Mouse (Mus musculus): ENCODE measurements around the gene Pithd1. TPM values are rescaled to one million over a fixed set of nuclear protein-coding genes. Genes with fewer than 3 reads are reported as not detected.
"Not testable (repeated sequence)": the region's sequence is repeated elsewhere in the genome, so short reads cannot be mapped to it uniquely, and the experiment has no call there.

The Pithd1 gene
- total RNA-seq, 1 experiment from 2014 or later, result 30.8 TPM

DNA sequence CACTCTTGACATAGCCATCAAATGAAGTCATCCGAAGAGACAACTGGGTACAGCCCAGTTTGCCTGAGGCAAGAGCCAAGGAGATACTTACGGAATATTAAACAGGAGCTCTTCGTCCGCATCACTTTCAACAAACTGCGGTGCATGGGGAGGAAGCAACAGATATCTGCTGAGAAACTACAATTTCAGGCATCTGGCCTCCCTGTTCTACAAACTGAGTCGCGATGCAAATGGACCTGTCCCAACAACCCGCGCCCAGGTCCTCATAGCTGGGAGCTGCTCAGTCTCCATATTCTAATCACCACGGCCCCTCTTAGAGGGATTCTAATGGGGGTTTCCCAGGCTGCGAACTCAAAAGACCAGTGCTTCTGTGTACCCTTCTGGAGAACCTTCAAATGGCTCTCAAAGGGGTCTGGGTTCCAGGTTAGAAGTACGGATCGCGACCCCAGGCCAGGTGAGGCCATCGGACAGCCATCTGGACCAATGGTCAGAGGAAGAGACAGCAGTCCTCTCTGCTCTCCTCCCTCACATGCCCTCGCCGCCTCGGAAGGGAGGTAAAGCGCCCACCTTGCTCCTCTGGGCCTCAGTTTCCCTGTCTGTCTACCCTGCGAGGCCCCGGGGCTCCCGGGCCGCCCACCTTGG, 642 bp downstream of the Pithd1 start:
- no peak for DNase-seq

DNA sequence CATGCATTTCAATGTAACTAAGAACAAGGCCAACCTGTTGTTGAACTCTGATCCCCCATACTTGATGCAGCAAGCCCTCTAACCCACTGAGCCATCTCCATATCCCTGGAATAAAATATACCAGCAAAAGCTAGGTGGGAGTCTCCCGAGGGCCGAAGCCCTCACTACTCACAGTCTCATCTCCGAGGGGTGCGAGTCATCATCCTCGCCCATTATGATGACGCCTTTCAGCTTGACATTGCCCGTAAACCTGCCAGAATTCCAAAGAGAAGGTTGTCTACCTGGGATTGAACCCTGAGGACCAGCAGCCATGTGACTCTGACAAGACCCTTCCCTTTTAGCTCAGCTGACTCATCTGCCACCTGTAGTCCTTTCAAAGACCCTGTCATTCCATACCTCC, 1.3 kb downstream of the Pithd1 start:
- DNase-seq, result no peak

DNA sequence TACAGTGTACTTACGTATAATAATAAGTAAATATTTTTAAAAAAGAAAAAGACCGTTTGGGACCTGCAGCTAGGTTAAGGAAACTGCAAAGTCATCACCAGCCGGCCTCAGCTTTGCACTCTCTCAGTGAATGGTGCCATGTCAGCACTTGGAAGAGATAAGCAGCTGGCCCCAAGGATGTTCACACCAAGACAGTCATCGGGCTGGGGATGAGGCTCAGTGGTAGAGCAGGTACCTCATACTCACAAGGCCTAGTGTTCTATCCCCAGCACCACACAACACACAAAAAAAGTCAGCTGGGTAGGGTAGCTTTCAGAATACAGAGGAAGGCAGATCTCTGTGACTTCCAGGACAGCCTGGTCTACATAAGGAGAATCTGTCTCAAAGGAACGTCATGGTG, 1.9 kb downstream of the Pithd1 start:
- no peak for DNase-seq

DNA sequence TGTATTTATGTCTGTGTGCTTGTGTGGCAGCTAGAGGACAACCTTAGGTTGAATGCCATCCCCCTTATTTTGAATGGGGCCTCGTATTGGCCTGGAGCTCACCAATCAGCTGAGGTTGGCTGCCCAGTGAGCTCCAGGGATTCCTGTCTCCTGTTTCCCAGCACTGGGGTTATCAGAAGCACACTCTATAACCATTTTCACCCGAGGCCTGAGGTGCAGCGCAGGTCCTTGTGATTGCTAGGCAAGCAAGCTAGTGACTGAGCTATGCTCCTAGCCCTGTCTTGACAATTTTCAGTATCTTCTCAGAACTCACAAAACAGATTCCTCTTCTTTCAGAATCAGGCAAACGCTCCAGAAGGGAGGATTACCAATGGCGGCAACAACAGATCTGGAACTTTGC, 2.5 kb downstream of the Pithd1 start:
- DNase-seq, result no peak

DNA sequence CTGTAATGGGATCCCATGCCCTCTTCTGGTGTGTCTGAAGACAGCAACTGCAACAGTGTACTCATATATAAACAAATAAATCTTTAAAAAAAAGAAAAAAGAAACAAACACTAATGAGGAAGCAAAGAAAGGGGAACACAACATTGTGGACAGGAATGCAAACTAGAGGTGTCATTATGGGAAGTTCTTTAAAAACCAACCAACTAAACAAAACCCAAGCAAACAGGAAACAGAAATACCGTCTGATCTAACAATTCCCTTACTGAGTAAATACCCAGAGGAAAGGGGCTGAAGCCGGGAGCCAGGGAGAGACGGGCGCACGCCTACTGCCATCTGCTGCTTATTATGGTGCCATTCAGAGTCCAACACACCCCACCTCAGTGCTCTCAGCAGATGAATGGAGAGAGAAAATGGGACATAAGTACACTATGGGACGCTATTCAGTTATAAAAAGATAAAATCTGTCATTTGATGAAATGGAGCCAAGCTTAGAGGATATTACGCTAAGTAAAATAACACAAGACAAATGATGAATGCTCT, 5.5 kb downstream of the Pithd1 start:
- no peak for DNase-seq

DNA sequence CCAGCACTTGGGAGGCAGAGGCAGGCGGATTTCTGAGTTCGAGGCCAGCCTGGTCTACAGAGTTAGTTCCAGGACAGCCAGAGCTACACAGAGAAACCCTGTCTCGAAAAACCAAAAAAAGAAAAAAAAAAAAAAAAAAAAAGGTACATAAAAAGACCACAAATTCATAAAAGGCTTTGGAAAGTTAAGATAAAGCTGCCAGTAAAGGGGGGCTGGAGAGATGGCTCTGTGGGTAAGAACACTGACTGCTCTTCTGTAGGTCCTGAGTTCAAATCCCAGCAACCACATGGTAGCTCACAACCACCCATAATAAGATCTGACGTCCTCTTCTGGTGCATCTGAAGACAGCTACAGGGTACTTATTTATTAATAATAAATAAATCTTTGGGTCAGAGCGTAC, 6.8 kb downstream of the Pithd1 start:
- not testable (repeated sequence) for DNase-seq

DNA sequence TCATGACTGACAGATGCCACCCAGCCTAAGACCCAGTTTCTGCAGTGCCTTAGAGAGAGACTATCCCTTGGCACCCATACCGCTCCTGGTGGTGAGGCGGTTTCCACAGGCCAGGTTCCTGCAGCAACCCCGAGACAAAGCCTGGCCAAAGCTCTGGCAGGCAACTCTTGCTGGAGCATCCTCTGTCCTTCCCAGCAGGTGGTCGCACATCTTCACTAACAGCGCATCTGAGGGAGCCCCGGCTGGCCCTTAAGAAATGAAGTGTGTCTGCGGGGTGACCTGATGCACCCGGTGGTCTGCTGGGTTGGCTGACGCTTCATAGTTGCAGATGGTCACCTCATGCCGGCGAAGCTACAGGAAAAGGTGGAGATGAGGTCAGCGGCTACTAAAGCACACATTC, 10.9 kb downstream of the Pithd1 start:
- DNase-seq, result no peak

DNA sequence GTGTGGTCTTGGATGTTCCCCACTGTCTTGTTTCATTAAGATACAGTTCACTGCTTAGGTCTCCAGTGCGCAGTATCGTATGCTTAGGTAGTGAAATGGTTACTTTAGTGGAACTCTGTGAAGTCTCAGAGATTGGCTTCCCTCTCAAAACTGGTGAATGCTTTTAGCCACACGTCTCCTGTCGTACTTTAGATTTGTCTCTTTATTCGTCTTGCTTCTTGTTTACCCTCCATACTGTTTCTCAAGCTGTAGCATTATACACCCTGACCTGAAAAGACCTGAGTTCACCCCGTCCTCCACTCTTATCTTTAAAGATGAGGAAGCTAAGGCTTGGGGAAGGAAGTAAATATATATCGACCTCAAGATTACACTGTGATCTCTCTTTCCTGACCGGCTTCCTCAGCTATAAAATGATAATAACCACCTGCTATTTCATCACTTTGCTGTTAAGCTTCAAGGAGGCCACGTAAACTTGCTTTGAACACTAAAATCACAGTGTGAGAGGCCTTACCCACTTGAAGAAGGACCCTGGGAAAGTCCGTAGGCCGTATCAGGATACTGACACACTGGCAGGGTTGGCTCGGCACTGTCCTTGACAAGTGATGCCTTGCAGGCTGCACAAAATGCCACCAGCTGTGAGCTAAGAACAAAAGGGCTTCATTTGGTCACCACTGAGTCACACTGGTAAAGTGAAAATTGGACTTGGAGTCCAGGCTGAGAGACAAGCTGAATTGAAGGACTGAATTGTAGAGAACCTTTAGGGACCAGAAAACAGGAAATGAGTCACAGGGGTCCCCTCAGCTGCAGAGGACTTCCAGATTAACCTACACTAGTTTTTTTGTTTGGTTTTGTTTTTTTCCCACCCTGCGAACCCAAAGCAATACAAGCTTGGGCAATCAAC, 13.9 kb downstream of the Pithd1 start:
- no peak for DNase-seq

DNA sequence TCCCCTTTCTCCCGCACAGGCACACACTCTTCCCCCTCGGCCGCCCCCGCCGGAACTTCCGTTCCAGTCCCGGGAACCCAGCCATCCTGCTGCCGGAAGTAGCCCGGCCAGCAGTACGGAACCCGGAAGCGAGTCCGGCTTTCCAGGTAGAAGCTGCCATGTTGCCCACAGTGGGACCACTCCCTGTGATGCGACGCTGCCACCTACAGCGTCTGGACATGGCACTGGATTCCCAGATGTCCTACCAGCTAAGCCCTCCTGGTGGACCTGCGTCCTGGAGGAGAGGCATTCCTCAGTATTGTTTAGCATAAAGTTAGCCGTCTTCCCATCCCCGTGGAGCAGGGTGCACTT, 14.5 kb downstream of the Pithd1 start, which contains the start of gene Lypla2:
Gene Lypla2 (minus strand): TSS at position 71 of the 351 bp plus-strand sequence.
- peak; percentile 92 for DNase-seq

DNA sequence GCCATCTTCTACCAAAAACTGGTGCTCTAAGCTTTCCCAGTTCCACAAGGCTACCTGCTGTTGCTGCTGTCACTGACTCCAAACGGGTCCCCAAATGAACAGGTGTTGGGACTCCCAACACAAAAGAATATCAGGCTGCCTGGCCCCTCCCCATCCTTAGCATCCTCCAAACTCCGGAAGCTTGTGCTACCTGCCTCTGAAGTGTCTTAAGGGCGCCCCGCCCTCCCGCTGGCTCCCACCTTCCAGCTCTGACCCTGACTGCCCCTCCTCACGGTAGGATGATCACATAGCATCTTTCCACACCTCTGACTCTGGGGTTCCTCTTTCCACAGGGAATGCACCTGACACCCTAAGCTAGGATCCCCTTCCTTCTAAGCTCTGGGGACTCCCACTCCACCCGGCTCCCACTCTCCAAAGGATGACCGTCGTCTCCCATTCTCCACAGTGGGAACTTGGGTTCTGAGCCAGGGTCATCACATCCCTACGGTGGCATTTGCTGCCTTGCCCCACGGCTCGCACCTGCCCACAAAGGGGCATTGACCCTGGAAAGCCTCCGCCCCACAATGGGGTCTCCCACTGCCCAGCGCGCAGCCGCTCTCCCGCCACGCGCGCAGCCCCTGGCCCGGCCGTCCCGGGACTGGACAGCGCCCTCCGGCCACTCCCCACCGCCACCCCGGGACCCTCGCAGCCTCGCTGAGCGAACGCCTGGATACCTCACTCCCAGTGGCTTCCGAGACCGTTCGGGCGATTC, 15.1 kb downstream of the Pithd1 start:
- no peak for DNase-seq

DNA sequence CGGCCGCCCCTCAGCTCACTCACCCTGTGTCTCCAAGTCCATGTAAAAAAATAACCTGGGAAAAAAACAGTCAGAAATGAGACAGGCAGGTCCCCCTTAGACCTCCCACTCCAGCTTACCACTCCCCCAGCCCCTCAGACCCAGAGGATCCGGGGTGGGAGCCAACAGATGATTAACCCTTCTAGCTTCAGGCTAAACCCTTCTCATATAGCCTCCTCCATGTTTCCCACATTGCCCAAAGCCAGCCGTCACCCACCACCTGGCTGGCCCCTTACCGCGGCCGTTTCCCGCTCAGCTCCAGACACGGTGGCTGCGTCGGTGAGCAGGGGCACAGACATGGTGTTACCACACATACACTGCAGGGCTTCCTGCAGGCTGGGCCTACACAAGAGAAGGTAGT, 16.5 kb downstream of the Pithd1 start:
- DNase-seq, result no peak

DNA sequence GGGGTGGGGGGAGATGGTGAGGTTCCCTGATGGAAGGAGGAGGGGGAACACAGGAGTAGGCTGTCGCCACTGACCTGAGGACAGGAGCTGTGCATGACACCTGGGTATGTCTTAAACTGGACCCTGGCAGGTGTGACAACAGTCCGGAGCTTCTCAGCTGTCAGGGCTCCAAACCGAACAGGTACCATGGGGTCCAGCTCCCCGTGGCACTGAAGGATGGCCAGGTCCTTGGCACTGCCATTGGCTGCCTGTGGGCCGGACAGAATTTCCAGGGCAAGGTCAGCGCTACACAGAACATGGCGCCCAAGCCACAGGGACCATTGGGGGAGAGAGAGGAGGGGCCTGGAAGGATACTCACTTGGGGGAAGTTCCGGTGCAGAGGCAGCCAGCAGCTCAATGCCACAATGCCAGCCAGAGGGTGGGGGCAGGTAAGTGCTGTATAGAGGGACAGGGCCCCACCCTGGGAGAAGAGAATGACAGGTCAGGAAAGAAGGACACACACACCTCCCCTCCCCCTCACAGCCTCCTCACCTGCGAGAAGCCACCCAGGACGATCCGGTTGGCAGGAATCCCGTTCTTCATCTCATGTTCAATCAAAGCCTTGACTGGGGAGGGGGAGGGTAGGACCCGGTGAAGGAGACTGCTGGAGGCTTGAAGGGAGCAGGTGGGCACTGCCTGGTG, 17.9 kb downstream of the Pithd1 start:
- no peak for DNase-seq

DNA sequence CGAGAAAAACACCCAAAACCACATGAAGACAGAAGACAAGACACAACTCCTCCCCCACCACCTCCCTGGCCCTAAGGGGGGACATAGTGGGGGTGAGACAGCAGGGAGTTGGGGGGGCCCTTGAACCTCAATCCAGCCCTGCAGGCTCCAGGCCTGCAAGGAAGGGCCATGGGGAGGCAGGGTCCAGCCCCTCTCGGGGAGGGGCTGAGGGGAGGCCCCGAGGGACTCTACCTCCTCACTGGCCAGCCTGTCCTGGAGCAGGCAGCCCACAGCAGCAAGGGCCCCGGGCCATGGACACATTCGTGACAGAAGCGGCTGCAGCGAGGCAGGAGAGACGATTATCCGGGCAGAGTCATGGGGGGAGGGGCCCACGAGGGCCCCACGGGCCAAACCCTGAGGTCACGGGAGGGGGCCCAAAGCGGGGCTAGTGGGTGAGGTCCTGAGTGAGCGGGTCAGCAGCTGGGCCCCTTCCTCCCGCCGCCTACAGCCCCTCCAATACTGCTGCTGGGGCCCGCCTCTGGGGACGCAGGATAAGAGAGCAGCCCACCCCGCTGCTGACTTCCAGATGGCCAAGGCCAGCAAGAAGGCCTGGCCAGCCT, 18.7 kb downstream of the Pithd1 start:
- DNase-seq, result no peak

DNA sequence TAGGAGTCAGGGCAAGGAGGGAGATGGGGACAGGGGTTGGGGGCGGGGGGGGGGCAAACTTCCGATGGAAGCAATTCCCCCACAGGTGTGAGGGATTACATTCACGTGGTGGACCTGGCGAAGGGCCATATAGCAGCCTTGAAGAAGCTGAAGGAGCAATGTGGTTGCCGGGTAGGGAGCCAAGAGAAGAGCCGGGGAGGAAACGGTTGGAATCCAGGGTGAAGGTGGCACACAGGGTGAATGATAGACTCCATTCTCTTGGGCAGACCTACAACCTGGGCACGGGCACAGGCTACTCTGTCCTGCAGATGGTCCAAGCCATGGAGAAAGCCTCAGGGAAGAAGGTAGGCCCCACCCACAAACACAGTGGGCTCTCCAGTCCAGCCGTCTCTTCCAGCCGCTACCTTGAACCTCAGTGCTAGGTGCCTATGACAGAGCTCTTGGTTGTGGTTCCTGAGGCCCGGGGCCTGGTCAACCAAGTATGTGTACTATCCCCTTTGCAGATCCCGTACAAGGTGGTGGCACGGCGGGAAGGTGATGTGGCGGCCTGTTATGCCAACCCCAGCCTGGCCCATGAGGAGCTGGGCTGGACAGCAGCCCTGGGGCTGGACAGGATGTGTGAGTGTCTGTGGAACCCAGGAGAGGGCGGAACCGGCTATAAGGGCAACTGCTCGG, 19.8 kb downstream of the Pithd1 start:
- DNase-seq, result no peak

DNA sequence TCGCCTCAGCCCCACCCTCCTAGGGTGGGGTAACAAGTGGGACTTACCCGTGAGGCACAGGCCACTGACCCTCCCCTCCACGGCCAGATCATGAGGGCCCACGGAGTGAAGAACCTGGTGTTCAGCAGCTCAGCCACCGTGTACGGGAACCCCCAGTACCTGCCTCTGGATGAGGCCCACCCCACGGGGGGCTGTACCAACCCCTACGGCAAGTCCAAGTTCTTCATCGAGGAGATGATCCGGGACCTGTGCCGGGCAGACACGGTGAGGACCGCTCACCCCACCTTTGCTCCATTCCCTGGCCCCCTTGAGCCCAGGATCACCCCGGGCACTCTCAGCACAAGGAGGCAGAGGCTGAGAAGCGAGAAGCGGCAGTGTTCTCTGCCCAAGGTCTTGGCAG, 20.8 kb downstream of the Pithd1 start:
- no peak for DNase-seq

DNA sequence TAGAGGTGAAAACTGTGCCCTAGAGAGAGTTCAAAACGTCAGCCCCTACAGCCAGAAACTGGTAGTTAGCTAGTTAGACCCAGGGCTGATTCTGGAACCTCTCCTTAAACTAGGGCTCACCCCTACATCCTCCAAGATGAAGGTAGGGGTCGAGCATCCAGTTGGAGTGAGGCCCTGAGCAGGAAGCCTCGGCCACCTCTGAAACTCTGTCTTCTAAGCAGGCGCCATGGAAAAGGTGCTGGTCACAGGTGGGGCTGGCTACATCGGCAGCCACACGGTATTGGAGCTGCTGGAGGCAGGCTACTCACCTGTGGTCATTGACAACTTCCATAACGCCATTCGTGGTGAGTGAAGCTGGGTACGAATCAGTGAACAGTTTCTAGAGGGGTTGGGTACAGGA, 22.0 kb downstream of the Pithd1 start:
- no peak for DNase-seq

DNA sequence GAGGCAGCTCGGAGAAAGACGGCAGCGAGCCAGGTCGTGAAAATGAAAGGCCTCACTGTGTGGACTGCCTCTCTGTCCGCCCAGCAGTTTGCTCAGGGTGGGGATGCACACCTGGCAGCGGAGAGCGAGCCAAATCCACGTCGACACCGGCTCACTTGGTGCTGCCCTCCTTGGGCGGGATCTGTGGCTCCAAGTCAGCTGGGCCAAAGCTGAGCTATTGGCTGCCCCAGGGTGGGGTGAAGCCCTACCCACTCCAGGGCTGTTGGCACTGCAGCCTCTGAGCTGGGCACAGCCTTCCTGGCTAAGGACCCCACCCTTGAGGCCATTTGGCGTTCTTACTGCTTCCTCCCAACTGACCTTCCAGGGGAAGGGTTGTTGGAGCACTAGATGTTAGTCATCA, 22.6 kb downstream of the Pithd1 start:
- DNase-seq, result peak; percentile 68

DNA sequence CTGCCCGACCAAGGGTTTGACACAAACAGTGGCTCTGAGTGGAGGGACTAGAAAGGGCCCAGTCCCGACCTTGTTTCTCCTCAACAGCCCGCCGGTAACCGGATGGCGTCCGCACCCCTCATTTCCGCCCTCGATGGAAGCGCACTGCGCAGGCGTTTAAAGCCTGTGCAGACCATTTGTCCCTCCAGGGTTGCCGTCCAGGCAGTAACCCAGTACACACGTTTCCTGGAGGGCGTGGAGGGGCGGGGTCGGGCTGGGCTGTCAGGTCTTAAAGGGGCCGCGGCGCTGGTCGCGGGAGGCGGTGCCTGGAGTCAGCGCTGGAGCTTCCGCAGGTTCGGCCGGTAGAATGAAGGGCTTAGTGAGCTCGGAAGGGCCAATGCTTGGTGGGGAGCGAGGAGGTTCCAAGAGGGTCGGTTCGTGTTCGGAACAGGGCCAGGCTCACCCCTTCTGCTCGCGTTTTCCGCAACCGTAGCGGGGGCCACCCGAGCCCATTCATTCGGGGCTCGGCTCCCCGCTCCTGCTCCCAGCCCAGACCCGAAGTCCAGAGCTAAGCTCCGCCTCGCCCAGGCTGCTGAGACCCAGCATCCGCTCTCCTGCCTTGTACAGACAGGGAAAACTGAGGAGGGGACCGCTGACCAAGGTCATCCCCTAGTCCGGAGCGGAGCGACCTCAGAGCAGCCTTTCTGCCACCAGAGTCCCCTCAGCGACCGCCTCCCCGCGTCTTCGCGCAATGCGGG, 23.4 kb downstream of the Pithd1 start, which contains the start of gene Gale:
Gene Gale (plus strand): TSS at position 271 of the 737 bp plus-strand sequence.
- DNase-seq, result peak; percentile 96

DNA sequence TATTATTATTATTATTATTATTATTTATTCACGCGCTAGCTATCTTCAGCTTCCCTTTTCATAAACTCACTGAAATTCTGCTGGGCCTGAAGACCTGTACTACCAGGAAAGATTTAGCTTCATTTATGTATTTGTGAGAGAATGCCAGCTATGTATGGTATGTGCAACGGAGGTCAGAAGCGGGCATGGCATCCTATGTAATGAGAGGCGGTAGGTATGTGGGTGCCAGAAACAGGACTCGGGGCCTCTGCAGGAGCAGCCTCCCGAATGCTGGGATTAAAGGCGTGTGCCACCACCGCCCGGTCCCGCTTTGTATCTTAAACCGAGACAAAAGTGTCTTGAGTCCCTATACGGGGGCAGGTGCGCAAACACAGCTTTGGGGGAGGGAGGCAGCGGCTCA, 24.1 kb downstream of the Pithd1 start:
- no peak for DNase-seq

DNA sequence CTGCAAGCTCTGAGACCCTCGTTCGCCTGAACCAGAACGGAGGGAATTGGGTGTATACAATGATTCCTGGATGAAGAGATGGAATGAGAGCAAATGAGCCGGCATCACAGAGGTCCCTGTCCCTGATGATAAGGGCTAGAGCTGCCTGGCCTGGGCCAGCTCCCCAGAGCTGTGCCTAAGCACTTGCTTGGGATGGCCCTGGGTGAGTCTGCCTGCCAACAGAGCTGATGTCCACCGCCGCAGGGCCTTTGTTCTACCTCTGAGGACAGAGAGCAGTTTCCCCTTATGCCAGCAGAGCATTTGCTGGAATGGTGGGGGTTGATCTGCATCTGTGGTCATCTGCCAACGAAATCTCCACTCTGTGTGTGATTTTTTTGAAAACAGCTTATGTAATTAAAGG, 24.9 kb downstream of the Pithd1 start:
- DNase-seq, result no peak
